Mouse (Mus musculus) left cerebral cortex, postnatal 36 days (tissue): ENCODE measurements around the gene Stip1. TPM values are rescaled to one million over a fixed set of nuclear protein-coding genes. Genes with fewer than 3 reads are reported as not detected.
"Not testable (repeated sequence)": the region's sequence is repeated elsewhere in the genome, so short reads cannot be mapped to it uniquely, and the experiment has no call there.

Experiments used
- DNase-seq, 2 experiments: peaks; one replicate each; pipeline ENCODE4 v3.0.0; 2021 to 2022; ENCODE audit warnings: low spot score in 2 of 2, mixed read lengths in 1 of 2
- intact Hi-C: fragments of 180-260 bp; cut with DNase I; formaldehyde crosslinking; loops from one replicate; pipeline ENCODE4 v1.15.1; 2025
- total RNA-seq, 2 experiments: library from RNA; stranded (reverse); gene quantifications; 2 replicates each; pipeline ENCODE4 v1.2.3; 2021

The Stip1 gene
- total RNA-seq: 100 to 1,000 TPM; 179 to 201 TPM

DNA sequence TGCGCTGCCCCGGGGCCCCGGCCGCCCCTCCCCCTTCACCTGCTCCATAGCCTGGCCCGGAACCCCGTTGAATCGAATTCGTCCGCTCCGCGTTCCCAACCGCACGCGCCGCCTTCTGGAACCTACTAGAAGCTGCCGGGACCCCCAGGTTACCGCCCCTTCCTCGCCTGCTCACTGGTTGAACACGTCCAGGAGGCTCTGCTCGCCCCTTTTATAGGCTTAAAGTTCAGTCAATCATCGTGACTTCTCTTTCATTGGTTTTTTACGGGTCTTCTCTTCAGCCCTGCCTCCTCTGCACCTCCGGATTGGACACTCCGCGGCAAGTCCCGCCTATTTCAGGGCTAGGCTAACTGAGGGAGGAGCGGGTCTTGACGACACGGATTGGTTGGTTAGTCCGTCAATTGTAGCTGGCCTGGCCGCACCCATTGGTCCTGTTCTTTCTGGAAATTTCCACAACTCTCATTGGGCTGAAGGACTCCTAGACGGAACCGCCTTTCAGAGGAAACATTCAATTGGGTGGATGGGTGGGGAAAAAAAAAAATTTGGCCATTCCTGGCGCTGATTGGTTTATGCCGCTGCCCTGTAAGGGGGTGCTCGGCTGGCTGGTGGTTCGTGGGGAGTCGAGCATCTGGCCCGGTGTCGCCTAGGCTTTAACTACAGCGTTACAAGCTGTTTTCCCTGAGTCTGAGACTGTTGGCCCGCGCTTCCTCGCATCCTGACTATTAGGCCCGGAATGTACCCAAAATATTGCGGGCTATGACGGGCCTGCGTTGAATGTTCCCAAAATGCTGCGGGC lies at the start of gene Stip1:
TSS of gene Stip1 (minus strand) at position 127 of the 796 bp plus-strand sequence.
- intact Hi-C loops: no loop called here
- DNase-seq: peak; percentile 98 to 99

DNA sequence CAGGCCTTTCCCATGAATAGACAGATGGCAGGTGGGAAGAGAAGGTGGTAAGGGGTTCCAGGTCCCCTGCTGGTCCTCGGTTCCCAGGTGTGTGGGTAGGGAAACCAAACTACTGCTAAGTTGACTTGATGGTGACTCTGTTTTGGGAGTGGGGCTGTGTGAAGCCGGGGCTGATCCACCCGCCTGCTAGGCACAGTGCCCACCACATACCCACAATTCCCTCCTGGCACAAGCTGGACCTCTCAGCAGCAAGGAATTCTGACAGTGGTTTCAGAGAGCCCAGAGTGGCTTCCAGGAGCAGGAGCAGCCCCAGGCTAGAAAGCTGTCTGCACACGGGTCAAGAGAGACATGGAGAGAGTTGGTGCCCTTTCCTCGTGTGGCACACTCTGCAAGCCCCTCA lies 49.3 kb upstream of the Stip1 start:
- intact Hi-C loops: no loop called here
- DNase-seq: no peak

DNA sequence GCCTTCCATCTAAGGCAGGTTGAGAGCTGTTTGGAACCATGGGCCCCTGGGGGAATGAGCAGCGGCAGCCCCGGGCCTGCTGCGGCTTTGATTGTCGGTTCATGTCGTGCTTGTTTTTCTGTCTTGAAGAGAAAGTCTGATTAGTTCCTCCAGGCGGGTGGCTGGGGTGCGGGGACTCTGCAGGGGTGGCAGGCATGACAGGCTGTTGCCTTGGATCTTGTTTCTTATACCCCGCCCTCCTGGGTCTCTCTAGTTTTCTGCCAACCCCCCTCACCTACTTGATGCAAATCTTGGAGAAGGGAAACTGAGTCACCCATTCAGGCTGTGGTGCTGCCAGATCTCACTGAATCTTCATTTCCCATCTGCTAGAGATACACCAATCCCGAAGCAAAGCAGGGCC lies 48.8 kb upstream of the Stip1 start:
- intact Hi-C loops: no loop called here
- no peak for DNase-seq

DNA sequence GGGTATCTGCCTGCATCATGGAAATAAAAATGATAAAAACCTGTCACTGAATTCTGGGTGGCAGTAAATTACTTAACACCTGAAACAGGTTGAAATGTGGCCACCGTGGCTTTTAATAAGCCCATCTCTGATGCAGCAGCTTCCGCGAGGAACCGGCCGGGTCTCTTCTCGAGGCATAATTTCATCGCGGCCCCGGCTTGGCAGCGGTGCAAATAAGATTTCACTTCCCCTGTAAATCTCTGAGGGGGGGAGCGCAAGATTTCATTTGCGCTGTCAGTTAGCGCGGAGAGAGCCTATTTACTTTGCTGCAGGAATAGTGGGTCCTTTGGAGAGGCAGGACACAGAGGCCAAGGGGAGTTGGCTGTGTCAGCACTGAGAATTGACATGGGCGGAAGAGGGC lies 45.0 kb upstream of the Stip1 start:
- DNase-seq: no peak
- intact Hi-C loops: loop anchor here (5.0 kb wide), 1 partner anchor 83 kb away; no protein-coding TSS in a partner anchor

DNA sequence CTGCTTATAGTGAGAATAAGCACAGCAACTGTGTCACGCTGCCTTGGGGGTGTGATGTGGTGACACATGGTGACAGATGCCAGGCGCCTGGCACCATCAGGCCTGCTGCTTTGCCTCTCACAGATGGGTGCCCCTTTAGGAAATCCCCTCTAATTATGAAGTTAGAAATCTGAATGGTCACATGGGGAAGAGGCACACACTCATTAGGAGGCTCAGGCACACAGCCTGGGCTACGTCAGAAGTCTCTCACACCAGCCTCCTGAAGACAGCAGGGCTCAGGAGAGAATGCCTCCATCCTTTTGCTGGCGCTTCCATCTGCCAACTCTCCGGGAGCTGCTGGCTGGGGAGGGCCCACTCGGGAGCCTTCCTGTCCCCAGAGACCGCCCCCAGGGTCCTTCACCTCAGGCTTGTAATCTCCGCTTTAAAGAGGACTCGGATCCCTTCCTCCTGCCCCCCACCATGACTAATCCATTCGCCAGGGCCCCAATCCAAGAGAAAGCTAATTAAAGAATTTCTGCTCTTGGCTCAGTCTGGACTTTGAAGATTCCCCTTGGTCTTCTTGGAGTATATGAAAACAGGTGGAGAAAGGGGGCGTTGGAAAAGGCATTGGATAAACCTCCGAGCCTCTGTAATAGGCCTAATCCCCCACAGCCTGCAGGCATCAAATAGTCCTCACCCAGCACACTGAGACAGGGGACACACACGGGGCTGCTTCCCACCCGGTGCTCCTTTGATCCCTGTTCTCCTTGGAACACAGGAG lies 43.4 kb upstream of the Stip1 start:
- peak; percentile 69 to 72 for DNase-seq
- intact Hi-C loops: loop anchor here (5.0 kb wide), 1 partner anchor 84 kb away; no protein-coding TSS in a partner anchor

DNA sequence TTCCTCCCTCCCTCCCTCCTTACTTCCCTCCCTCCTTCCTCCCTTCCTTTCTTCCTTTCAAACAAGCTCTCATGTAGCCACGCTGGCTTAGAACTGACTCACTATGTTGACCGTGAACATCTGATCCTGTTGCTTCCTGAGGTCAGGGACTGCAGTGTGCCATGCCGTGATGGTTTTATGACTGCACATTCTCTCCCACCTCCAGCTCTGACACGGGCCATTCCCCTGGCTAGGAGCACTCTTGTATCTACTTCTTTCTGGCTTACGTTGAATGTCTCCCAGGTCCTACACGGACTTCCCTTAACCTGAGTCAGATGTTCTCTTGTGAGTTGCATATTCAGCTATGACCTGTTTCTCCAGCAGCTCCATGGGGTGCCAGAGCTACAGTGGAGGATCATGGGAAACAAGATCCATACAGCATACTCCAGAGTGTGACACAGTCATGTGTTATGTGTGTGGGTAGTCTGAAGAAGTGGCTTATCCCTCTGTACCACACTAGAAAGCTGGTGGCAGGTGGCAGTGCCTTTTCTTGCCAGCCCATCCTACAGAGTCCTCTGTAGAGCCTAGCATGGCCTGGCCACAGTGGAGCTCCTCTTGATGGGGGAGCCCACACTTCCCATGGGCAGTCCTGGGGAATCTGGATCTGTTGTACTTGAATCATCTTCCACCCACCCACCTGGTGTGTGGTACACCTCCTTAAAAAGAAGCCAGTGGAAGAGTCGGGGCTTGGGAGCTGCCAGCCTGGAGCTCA lies 41.9 kb upstream of the Stip1 start:
- intact Hi-C loops: loop anchor here (5.0 kb wide), 1 partner anchor 86 kb away; no protein-coding TSS in a partner anchor

DNA sequence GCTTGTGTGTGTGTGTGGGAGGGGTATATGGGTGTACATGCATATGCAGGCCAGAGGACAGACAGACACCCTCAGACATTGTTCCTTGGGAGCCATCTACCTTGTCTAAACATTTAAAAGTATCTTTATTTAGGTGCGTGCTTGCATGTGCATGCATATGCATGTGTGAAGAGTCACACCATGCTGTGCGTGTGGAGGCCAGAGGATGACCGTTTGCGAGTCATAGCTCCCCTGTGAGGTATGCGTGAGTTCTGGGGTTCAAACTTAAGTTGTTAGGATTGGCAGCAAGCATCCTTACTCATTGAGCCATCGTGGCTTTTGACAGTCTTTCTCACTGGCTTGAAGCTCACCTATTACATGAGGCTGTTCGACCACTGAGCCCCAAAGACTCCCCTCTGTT lies 38.5 kb upstream of the Stip1 start:
- intact Hi-C loops: no loop called here
- DNase-seq: no peak

More for the DNA sequence above, 41.9 kb upstream of the Stip1 start:
- peak; percentile 55 to 76 for DNase-seq

DNA sequence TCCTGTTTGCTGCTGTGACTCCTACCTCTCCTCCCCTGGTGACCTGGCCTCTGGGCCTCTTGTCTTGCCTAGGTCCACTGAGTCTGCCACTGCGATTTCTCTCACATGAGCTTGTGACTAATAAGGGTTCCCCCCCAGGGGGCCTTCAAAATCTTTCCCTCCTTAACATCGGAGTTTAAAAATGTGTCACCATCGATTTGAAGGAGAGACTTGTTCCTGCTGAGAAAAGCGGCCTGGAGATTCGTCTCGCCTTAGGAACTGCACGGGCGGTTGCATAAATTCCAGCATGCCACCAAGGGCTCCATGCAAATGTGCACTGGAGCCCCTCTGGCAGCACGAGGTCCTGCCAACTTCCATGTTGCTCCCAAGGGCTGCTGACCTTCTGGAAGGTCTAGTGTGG lies 37.9 kb upstream of the Stip1 start:
- intact Hi-C loops: no loop called here
- DNase-seq: no peak

DNA sequence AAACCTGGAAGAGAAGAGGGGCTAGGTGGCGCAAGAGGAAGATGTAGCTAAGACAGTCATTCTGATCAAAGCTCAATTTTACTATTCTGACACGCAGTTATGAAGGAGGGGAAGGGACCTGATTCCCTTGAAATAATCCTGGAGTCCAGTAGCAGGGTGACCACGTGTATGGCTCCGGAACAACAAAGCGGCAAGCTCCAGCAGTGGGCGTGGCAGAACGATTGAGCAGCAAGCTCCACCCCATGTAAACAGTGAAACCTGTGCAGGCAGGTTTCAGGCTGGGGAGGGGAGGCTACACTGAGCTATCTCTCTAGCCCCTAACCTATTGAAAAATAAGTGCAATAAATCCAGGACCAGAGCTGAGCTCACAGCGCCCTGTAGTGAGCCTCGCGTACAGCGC lies 35.6 kb upstream of the Stip1 start:
- intact Hi-C loops, DNase-seq: not testable (repeated sequence)

DNA sequence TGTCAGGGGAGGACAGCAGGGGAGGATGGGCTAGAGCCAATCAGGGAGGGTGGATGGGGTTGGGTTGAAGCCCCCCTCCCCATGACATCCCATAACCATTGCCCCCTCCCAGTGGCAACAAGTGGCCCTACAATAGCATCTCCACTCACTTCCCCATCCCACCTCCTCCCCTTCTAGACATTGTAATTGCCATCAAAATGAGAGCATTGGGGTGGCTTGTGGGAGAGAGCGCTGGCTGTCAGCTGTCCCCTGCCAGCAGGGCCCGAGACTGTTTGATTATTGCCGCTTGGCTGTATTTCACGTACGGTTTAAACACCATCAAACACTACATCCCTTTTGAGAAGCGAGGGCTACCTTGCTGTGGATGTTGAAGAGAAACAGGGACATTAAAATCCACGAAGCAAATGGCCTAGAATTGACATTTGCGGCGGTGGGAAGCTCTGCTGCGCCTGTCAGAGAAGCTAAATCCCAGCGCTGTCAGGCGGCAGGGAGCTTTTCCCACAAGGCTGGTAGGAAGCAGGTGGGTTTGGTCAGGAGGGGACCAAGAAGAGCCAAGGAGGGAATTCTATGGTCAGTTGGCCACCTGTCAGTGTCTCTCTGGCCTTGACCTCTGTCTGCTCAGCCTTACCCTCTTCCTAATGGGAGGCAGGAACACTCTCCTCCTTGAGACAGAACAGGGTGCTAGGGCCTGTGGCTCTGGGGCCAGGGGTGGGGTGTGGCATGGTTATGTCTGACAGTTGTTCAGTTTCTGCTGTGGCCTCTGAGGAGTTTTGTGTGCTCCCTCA lies 34.4 kb upstream of the Stip1 start:
- DNase-seq: no peak
- intact Hi-C loops: no loop called here

DNA sequence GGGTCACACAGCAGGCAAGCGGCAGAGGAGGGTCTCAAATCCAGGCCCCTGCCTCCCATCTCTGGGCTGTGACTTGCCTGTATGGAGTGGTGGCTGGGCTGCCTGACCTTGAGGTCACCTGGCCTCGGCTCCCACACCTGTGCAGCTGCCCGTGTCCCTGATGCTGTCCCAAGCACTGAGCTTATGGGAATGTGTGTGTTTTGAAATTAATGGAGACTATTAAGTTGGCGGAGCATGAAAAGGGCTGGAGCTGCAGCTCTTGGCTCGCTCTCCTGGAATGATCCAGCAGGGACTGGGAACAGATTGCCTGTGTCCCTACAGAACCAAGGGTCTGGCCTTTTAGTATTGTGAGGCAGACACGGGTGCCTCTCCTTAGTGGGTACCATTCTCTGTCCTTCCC lies 32.5 kb upstream of the Stip1 start:
- DNase-seq: no peak
- intact Hi-C loops: no loop called here

DNA sequence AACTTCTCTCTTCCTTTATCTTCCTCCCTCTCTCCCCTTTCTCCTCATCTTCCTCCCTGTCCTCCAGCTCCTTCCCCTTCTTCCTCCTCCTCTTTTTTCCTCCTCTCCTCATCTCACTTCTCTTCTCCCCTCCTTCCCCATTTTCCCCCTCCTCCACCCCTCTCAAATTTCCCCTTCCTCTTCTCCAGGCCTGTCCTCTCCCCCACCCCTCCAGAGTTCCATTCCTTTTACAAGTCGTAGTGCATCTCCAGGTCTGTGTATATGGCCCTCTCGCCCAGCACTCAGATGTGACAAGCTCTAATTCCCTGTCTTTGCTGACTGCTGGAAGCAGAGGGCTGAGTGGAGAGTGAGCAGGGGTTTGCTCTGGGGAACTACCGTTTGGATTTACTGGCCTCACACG lies 31.0 kb upstream of the Stip1 start:
- intact Hi-C loops: no loop called here
- no peak for DNase-seq

DNA sequence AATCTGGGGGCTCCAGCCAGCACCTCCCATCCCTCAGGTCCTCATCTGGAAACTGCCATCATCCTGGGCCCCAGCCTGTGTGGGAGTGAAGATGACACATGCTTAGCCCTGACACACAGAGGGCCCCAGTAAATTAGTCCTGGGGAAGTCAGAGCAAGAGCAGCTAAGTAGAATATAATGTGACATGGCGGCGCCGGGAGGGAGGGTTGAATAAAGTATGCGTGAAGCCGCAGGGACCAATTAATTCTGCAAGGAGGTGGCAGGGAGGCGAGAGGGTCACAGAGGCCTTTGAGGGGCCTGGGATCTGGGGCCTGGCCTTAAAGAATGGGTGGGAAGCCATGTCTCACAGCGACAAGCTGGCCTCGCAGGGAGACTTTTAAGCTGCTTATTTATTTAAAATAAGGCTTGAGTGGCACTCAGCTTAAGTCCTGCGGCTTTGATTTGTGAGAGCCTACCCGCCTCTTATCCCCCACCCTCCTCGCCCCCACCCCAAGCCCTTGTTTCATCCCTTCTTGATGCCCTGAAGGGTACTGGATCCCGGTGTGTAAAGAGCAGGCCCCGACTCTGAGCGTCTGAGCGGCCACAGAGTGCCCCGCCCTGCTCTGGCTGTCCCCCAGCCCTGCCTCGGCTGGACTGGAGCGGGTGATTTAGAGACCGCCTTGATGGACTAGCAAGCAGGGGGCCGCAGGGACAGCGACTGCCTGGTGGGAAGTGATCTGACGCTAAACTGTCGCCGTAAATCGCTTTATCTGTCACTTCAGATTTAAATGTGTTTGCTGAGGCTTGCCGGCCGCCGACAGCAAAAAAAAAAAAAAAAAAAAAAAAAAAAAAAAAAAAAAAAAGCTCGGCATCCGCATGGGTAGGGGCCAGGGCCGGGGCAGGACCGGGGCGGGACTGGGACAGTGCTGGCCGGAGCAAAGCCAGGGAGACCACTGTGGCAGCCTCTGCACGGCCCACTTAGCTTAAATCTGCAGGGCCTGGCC lies 30.3 kb upstream of the Stip1 start:
- intact Hi-C loops: loop anchor here (2.0 to 10.0 kb wide), 2 partner anchors 91 to 345 kb away; partner anchors contain the start of gene 2700081O15Rik
- DNase-seq: no peak

DNA sequence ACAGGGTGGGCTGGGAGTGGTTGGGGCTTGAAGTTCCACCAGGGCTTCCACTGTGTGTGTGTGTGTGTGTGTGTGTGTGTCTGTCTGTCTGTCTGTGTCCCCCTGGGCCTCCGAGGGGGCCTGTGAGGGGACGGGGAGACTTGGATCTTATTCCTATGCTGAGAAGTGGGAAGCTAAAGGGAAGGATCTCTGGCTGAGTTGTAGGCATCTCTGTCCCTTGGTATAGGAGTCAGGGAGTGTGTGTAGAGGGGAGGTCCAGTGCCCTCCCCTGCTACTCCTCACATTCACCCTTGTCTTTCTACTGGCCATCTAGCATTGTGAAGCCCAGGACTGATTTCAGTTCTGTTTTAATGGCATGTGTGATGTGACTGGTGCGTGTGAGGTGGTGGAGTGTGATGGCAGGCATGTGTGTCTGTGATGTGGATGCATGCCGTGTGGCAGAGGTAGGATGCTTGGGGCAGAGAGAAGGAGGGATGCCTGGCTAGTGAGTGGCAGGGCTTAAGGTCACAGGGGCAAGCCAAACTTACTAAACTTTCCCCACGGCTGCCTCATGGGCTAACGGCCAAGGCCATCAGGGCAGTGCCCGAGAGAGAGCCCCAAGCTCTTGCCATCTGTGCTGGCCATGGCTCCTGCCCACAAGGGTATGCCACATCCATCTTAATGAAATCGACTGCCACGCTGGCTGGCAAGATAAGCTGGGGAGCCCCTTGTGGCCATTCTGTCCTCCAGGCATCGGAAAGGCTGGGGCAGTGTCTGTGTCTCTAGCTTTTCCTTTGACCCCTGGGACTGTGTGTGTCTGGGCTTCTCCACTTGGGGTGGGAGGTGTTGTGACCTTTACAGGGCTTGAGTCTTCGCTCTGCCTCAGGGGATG lies 29.1 kb upstream of the Stip1 start:
- intact Hi-C loops: loop anchor here (2.0 to 10.0 kb wide), 2 partner anchors 92 to 346 kb away; partner anchors contain the start of gene 2700081O15Rik

DNA sequence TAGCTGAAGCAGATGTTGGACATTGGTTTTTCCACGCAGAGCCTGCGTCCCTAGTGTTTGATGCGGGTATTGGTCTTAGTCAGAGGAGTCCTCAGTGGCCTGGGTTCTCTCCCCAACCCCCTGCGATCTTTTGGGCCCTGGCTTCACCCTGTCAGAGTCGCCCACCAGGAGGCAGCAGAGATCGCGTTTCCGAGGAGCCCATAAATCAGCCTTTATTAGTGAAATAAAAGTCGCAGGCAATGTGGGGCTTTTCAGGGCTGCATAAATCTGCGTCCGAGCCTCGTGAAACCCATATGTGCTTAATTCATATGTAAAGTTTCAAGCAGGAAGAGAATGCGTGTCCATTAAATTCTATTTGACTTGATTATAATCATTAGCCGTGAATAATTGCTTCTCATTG lies 28.4 kb upstream of the Stip1 start:
- DNase-seq: peak; percentile 67 to 70
- intact Hi-C loops: loop anchor here (2.0 to 10.0 kb wide), 2 partner anchors 93 to 347 kb away; partner anchors contain the start of gene 2700081O15Rik

More for the DNA sequence above, 29.1 kb upstream of the Stip1 start:
- DNase-seq: no peak

DNA sequence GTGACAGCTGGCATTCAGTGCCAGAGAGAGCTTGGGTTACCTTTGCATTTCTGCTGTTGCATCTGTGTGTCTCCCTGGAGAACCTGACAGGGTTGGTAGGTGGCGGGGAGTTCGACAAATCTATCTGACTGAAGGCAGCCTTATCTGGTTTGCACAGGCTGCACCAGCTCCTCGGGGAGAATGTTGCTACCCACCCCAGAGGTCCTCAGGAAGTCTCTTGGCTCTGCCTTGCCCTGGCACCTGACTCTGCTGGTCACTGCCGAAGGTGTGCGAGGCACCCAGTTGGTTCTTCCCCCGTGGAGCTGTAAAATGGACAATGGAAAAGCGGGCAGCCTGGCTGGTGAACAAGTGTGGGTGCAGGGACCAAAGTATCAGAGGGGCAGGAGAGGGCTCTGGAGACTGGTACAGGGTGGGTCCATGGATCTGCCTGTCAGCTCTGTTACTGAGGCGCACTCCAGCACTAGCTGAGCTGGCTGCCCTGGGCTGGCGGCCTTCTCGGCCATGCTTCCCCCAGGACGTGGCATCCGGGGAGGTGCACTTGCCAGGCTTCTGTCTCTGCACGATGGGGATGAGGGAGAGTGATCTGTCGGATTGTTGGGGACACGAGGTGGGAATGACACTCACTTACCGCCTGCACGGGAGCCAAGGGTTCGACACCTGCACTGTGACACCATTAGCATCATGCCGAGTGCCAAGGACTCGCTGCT lies 27.7 kb upstream of the Stip1 start:
- DNase-seq: no peak
- intact Hi-C loops: loop anchor here (2.0 to 10.0 kb wide), 2 partner anchors 93 to 347 kb away; partner anchors contain the start of gene 2700081O15Rik
